ENCODE assay signal across 9 mouse cellular contexts in genomic region chr15:59905832-59906797, GRCm38 (mm10).
DNase-seq lines count a peak whose midpoint lies in the region; ATAC-seq and TF ChIP-seq lines count a peak whose summit lies in the region.
"Had no signal": no experiment of that assay in that cellular context is flagged by ENCODE, and none has a peak within 500 bp of the region (broad histone marks: within the 10 kb centered on the region; RNA-seq: fewer than 3 reads in every experiment).

No protein-coding gene starts in this region.

- ATAC-seq in intestine, postnatal 0 days: no peak
- ATAC-seq in intestine, embryonic 15.5 days: no peak
- no peak; the same call in 1 of the 2 replicates for ATAC-seq in G1E (ENCODE audit: extremely low read depth, insufficient number of reproducible peaks, low FRiP score, poor library complexity, severe bottlenecking)
- peak; percentile 72 for ATAC-seq in granulocyte monocyte progenitor cell, adult 5-6 weeks (replicated peaks; ENCODE audit: poor library complexity, severe bottlenecking)

- TF ChIP-seq CTCF in intestine, postnatal 0 days (IDR thresholded peaks at IDR 0.05; ENCODE audit: low read depth): peak; percentile 76
- TF ChIP-seq CTCF in C2C12 (IDR thresholded peaks at IDR 0.05; ENCODE audit: control insufficient read depth, insufficient read depth, insufficient read length) (peak; percentile 2), G1E (IDR thresholded peaks at IDR 0.05; ENCODE audit: low read depth, low read length) (peak; percentile 49; the same call in 1 of the 2 replicates)

- H3K9ac ChIP-seq in intestine, postnatal 0 days (ENCODE audit: low read depth, low read length): no peak overlapping the region
- H3K9ac ChIP-seq in intestine, embryonic 15.5 days: no peak overlapping the region

- no peak overlapping the region for H3K4me2 ChIP-seq in intestine, postnatal 0 days (replicated peaks; ENCODE audit: low read depth)
- no peak overlapping the region for H3K4me2 ChIP-seq in intestine, embryonic 15.5 days (replicated peaks)

- no peak overlapping the region for H3K4me3 ChIP-seq in intestine, postnatal 0 days (ENCODE audit: low read depth, low read length)
- no peak overlapping the region for H3K4me3 ChIP-seq in intestine, embryonic 15.5 days (replicated peaks)
- H3K4me3 ChIP-seq in C2C12 (ENCODE audit: insufficient read depth, poor library complexity, severe bottlenecking) (no peak overlapping the region), G1E (ENCODE audit: low read depth, low read length) (no peak overlapping the region)

- H3K9me3 ChIP-seq in intestine, postnatal 0 days (ENCODE audit: control insufficient read depth): no peaks in the 10 kb centered on the region
- H3K9me3 ChIP-seq in intestine, embryonic 15.5 days: no peaks in the 10 kb centered on the region
- no peaks in the 10 kb centered on the region for H3K9me3 ChIP-seq in G1E (replicated peaks)

- H3K27me3 ChIP-seq in intestine, postnatal 0 days (replicated peaks; ENCODE audit: control insufficient read depth, insufficient read depth, low read length): no peaks in the 10 kb centered on the region
- no peaks in the 10 kb centered on the region for H3K27me3 ChIP-seq in intestine, embryonic 15.5 days (replicated peaks)
- H3K27me3 ChIP-seq in C2C12 (ENCODE audit: control insufficient read depth, insufficient read depth, insufficient read length) (peaks cover 3% of the 10 kb centered on the region), G1E (ENCODE audit: insufficient read depth, low read length) (no peaks in the 10 kb centered on the region)

- H3K36me3 ChIP-seq in intestine, postnatal 0 days (ENCODE audit: control insufficient read depth, insufficient read depth): no peaks in the 10 kb centered on the region
- no peaks in the 10 kb centered on the region for H3K36me3 ChIP-seq in intestine, embryonic 15.5 days
- no peaks in the 10 kb centered on the region for H3K36me3 ChIP-seq in C2C12 (ENCODE audit: control insufficient read depth, insufficient read depth)
- H3K36me3 ChIP-seq in G1E (replicated peaks): no peaks in the 10 kb centered on the region

- 85% methylated on average over 9 of the region's 9 CpGs for WGBS in intestine, postnatal 0 days
- WGBS in intestine, embryonic 15.5 days: 81% methylated on average over 9 of the region's 9 CpGs

- H3K79me2 ChIP-seq in C2C12 (ENCODE audit: control insufficient read depth, insufficient read depth): no peaks in the 10 kb centered on the region

- DNase-seq in G1E (ENCODE audit: low spot score): peak; percentile 2
- no peak for DNase-seq in ovary, postnatal 36 days (ENCODE audit: low spot score)
- DNase-seq in urinary bladder, adult 18-20 months (ENCODE audit: low spot score in 2 of 2): no peak
- DNase-seq in ovary, postnatal 14 days (ENCODE audit: low spot score): no peak
- DNase-seq: right cerebral cortex, postnatal 4 days had no signal

- H3K27ac ChIP-seq in intestine, postnatal 0 days (ENCODE audit: low read depth, low read length): no peak overlapping the region
- H3K27ac ChIP-seq in intestine, embryonic 15.5 days: no peak overlapping the region

- H3ac ChIP-seq in C2C12 (ENCODE audit: control insufficient read depth, insufficient read length, low read depth): no peak overlapping the region

- no peaks in the 10 kb centered on the region for H3K79me3 ChIP-seq in C2C12 (ENCODE audit: low read depth)

- H3K4me1 ChIP-seq in intestine, postnatal 0 days (replicated peaks; ENCODE audit: control insufficient read depth, insufficient read depth, low read length): no peaks in the 10 kb centered on the region
- no peaks in the 10 kb centered on the region for H3K4me1 ChIP-seq in intestine, embryonic 15.5 days (replicated peaks)
- no peaks in the 10 kb centered on the region for H3K4me1 ChIP-seq in G1E (ENCODE audit: insufficient read depth, low read depth, low read length)

TF ChIP-seq in C2C12, 6 proteins besides CTCF, POLR2A, EP300 and RAD21:
- no peak for TF ChIP-seq MYOG (IDR thresholded peaks at IDR 0.05; ENCODE audit: control insufficient read depth, extremely low read depth, insufficient read length)
- no peak for TF ChIP-seq FOSL1 (IDR thresholded peaks at IDR 0.05; ENCODE audit: insufficient read depth, low read length, poor library complexity, severe bottlenecking)
- TF ChIP-seq MYOD1 (IDR thresholded peaks at IDR 0.05; ENCODE audit: control insufficient read depth, insufficient read length, low read depth): no peak
- no peak for TF ChIP-seq USF1 (IDR thresholded peaks at IDR 0.05; ENCODE audit: low read depth)
- TF ChIP-seq MAX (IDR thresholded peaks at IDR 0.05): no peak
- no peak for TF ChIP-seq CEBPB (IDR thresholded peaks at IDR 0.05; ENCODE audit: low read depth)

Comparison
In these comparisons a context has a peak if more than half of its experiments do, and no peak if none do; other contexts are left out.
1. CTCF ChIP-seq: peak in every context shown above with its lines; median percentile 76 in intestine, postnatal 0 days; 49 in G1E; 2 in C2C12.